Mouse (Mus musculus) forebrain, embryonic 11.5 days (tissue): Measurements from ENCODE around the gene Tmem39b. TPM values are rescaled to one million over a fixed set of nuclear protein-coding genes. Genes with fewer than 3 reads are reported as not detected.

ENCODE experiments used
- microRNA-seq: library from miRNA; unstranded; fragments of <30 nt; microRNA quantifications from one replicate; pipeline ENCODE4, GENCODE M21; 2016; ENCODE audit not compliant: insufficient number of aligned reads
- polyA plus RNA-seq: library from polyadenylated mRNA; unstranded; fragments of >200 nt; fragmentation: Nextera tagmentation; extraction: Ambion mirVana; gene quantifications from 2 replicates; pipeline ENCODE4 v1.2.1, GENCODE M21; 2014

Gene Tmem39b
- polyA plus RNA-seq, 1 experiment from 2014 or later: 50.0 TPM

Small RNA genes lying within 50 kb of the gene (microRNA-seq; reads per million reads assigned to microRNA genes)
- gene Mir7016: not detected

Other genes starting within 250 kb of the Tmem39b start
- gene Bsdc1, start 235.3 kb downstream of the Tmem39b start, polyA plus RNA-seq: 24.9 and 25.3 TPM in 2 replicates
- gene Tssk3, start 205.8 kb downstream of the Tmem39b start, polyA plus RNA-seq: not detected in 2 replicates
- gene Fam229a, start 205.6 kb downstream of the Tmem39b start, polyA plus RNA-seq: not detected in 2 replicates
- 1,728 and 1,922 TPM in 2 replicates for gene Marcksl1, start 183.3 kb downstream of the Tmem39b start, polyA plus RNA-seq
- gene Hdac1, start 154.1 kb downstream of the Tmem39b start, polyA plus RNA-seq: 262 and 282 TPM in 2 replicates
- gene Lck, start 123.2 kb downstream of the Tmem39b start, polyA plus RNA-seq: 11.5 and 13.8 TPM in 2 replicates
- gene Fam167b, start 118.3 kb downstream of the Tmem39b start, polyA plus RNA-seq: 0.71 and 1.1 TPM in 2 replicates
- gene Eif3i, start 96.2 kb downstream of the Tmem39b start, polyA plus RNA-seq: 251 and 272 TPM in 2 replicates
- 188 and 192 TPM in 2 replicates for gene Tmem234, start 96.2 kb downstream of the Tmem39b start, polyA plus RNA-seq
- 2.5 and 2.6 TPM in 2 replicates for gene Dcdc2b, start 82.6 kb downstream of the Tmem39b start, polyA plus RNA-seq
- 25.4 and 27.2 TPM in 2 replicates for gene Iqcc, start 77.7 kb downstream of the Tmem39b start, polyA plus RNA-seq
- gene Ccdc28b, start 72.9 kb downstream of the Tmem39b start, polyA plus RNA-seq: 57.6 and 66.1 TPM in 2 replicates
- 109 and 115 TPM in 2 replicates for gene Txlna, start 55.8 kb downstream of the Tmem39b start, polyA plus RNA-seq
- 12.0 and 13.9 TPM in 2 replicates for gene Kpna6, start 24.1 kb downstream of the Tmem39b start, polyA plus RNA-seq
- gene Khdrbs1, start 45.5 kb upstream of the Tmem39b start, polyA plus RNA-seq: 183 and 185 TPM in 2 replicates
- 355 and 395 TPM in 2 replicates for gene Ptp4a2, start 114.4 kb upstream of the Tmem39b start, polyA plus RNA-seq
- 0.05 TPM in 1 of 2 replicates, not detected in the other for gene Spocd1, start 232.4 kb upstream of the Tmem39b start, polyA plus RNA-seq